Mouse (Mus musculus) megakaryocyte-erythroid progenitor cell, adult 5-6 weeks (primary cell): ENCODE data around the gene Tnks2. TPM values are rescaled to one million over a fixed set of nuclear protein-coding genes. Genes with fewer than 3 reads are reported as not detected.
"Not testable (repeated sequence)": the region's sequence is repeated elsewhere in the genome, so short reads cannot be mapped to it uniquely, and the experiment has no call there.

Source experiments
- ATAC-seq: replicated peaks from 2 replicates; pipeline ENCODE4 v1.8.0; 2016; ENCODE audit warnings: mild to moderate bottlenecking, inconsistent platforms; ENCODE audit not compliant: severe bottlenecking, poor library complexity, low FRiP score, low TSS enrichment
- total RNA-seq, 2 experiments: library from RNA; stranded (forward) in 1 of 2; stranded (reverse) in 1 of 2; fragments of 200-1000, 215-1000 nt in 1 of 2; fragments of >200 nt in 1 of 2; fragmentation: Nextera tagmentation in 1 of 2; gene quantifications; 2 replicates each; pipeline ENCODE4 v1.2.3; 2014 to 2017

Tnks2 gene
- total RNA-seq, 2 experiments from 2014 or later: 40.3 to 76.3 TPM

GRCm38 (mm10) chr19:36820469-36820868 is 13.6 kb upstream of the Tnks2 start:
- ATAC-seq: no peak

- ATAC-seq: not testable (repeated sequence)
Measured at GRCm38 (mm10) chr19:36821301-36821700, 12.7 kb upstream of the Tnks2 start.

GRCm38 (mm10) chr19:36822701-36823100 is 11.3 kb upstream of the Tnks2 start:
- ATAC-seq: no peak

GRCm38 (mm10) chr19:36827650-36828049 is 6.4 kb upstream of the Tnks2 start:
- ATAC-seq: no peak

GRCm38 (mm10) chr19:36828322-36828721 is 5.7 kb upstream of the Tnks2 start:
- ATAC-seq: 0 out of 2 replicates have a peak, but pooled peaks have one; percentile 44

- ATAC-seq: peak; percentile 22; the same call in 1 of the 2 replicates
Measured at GRCm38 (mm10) chr19:36832951-36833787, 863 bp upstream of the Tnks2 start.

GRCm38 (mm10) chr19:36834532-36835431 is 750 bp downstream of the Tnks2 start:
- peak; percentile 64 for ATAC-seq

GRCm38 (mm10) chr19:36836035-36836434 is 2.0 kb downstream of the Tnks2 start:
- no peak for ATAC-seq

GRCm38 (mm10) chr19:36840301-36840700 is 6.3 kb downstream of the Tnks2 start:
- ATAC-seq: no peak

- no peak for ATAC-seq
Measured at GRCm38 (mm10) chr19:36843866-36844265, 9.8 kb downstream of the Tnks2 start.

GRCm38 (mm10) chr19:36845924-36846323 is 11.9 kb downstream of the Tnks2 start:
- ATAC-seq: no peak

- ATAC-seq: no peak
Measured at GRCm38 (mm10) chr19:36853831-36854230, 19.8 kb downstream of the Tnks2 start.

GRCm38 (mm10) chr19:36857851-36858250 is 23.8 kb downstream of the Tnks2 start:
- ATAC-seq: no peak

- peak; percentile 70 for ATAC-seq
Measured at GRCm38 (mm10) chr19:36860393-36860792, 26.4 kb downstream of the Tnks2 start.

- no peak for ATAC-seq
Measured at GRCm38 (mm10) chr19:36865905-36866304, 31.9 kb downstream of the Tnks2 start.

GRCm38 (mm10) chr19:36867416-36867815 is 33.4 kb downstream of the Tnks2 start:
- ATAC-seq: no peak

GRCm38 (mm10) chr19:36868675-36869074 is 34.6 kb downstream of the Tnks2 start:
- ATAC-seq: not testable (repeated sequence)

GRCm38 (mm10) chr19:36874651-36875050 is 40.6 kb downstream of the Tnks2 start:
- ATAC-seq: no peak

GRCm38 (mm10) chr19:36877329-36877728 is 43.3 kb downstream of the Tnks2 start:
- no peak for ATAC-seq
